8 mouse cellular contexts compared by ENCODE assay signal in the genomic region with DNA sequence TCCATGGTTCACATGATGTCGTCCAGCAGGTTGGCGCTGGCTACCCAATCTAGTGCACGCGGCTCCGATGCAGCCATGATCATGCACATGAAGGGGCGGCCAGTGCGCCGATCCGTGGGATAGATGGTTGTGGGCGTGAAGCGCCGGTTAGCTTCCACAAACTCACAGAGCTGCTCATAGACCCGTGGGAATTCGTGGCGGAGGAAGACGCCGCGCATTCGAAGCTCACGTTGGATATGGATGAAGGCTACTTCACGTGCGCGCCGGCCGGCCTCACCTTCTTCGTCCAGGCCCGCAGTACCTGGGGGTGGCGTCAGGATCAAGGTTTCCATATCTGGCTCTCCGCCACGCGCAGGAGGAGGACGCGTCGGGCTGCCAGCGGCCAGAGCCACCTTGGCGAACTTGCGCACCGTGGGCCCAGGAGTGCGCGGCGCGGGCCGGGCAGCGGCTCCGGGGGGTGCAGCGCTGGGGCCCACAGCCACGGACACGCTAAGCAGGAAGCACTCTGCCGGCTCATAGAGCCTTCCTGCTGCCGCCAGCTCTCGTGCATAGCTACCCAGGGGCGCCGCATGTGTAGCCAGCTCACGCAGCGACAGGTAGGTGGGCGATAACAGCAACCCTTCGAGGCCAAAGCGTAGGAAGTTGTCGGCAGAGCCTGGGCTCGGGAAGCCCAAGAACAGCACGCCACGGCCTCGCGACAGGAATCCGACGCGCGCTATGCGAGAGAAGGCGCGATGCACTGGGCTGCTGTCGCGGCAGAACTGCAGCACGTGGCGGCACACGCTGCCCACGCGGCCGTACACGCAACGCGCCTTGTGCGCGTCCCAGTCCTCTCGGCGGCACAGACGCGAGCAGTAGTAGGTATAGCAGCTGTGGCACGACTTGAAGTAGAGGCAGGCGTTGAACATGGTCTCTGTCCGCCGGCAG. TPM values are rescaled to one million over a fixed set of nuclear protein-coding genes. Genes with fewer than 3 reads are reported as not detected.
DNase-seq lines count a peak whose midpoint lies in the region; ATAC-seq and TF ChIP-seq lines count a peak whose summit lies in the region.

No protein-coding gene starts in this region.

- WGBS in spleen, adult 2 months: 30% methylated on average over 92 of the region's 92 CpGs
- WGBS in forebrain, postnatal 0 days: 19% methylated on average over 92 of the region's 92 CpGs
- 18% methylated on average over 92 of the region's 92 CpGs for WGBS in liver, embryonic 16.5 days (ENCODE audit: insufficient replicate concordance)

- no peaks in the 10 kb centered on the region for H3K36me3 ChIP-seq in spleen, adult 2 months (ENCODE audit: control insufficient read depth, insufficient read depth, low read length)
- peaks cover 24% of the 10 kb centered on the region; the same call in 1 of the 2 replicates for H3K36me3 ChIP-seq in forebrain, postnatal 0 days (ENCODE audit: insufficient read depth)
- no peaks in the 10 kb centered on the region for H3K36me3 ChIP-seq in liver, embryonic 16.5 days (ENCODE audit: control insufficient read depth, insufficient read depth)

- no peak for TF ChIP-seq POLR2A in spleen, adult 2 months (IDR thresholded peaks at IDR 0.05; ENCODE audit: low read depth, low read length)

- H3K4me3 ChIP-seq in spleen, adult 2 months (ENCODE audit: extremely low read depth, insufficient read depth, insufficient read length): peak overlapping the region; percentile 22; the same call in 1 of the 2 replicates
- H3K4me3 ChIP-seq in forebrain, postnatal 0 days (ENCODE audit: low read depth, low read length): peak overlapping the region; percentile 21; the same call in 1 of the 2 replicates
- peak overlapping the region; percentile 19; the same call in 1 of the 2 replicates for H3K4me3 ChIP-seq in liver, embryonic 16.5 days (ENCODE audit: low read depth, low read length)

- peaks cover 42% of the 10 kb centered on the region for H3K4me1 ChIP-seq in spleen, adult 2 months (ENCODE audit: control insufficient read depth, insufficient read depth, insufficient read length)
- H3K4me1 ChIP-seq in forebrain, postnatal 0 days (ENCODE audit: insufficient read depth): peaks cover 27% of the 10 kb centered on the region
- peaks cover 57% of the 10 kb centered on the region for H3K4me1 ChIP-seq in liver, embryonic 16.5 days (ENCODE audit: control insufficient read depth, low read depth, low read length)

- H3K27ac ChIP-seq in spleen, adult 2 months (ENCODE audit: insufficient read depth, low read length): no peak overlapping the region
- H3K27ac ChIP-seq in forebrain, postnatal 0 days (ENCODE audit: low read depth, low read length): no peak overlapping the region
- no peak overlapping the region for H3K27ac ChIP-seq in liver, embryonic 16.5 days (ENCODE audit: low read length)

- peaks cover 25% of the 10 kb centered on the region for H3K27me3 ChIP-seq in spleen, adult 2 months (ENCODE audit: control insufficient read depth, insufficient read depth, low read length)
- H3K27me3 ChIP-seq in forebrain, postnatal 0 days (ENCODE audit: insufficient read depth, low read length): peaks cover 40% of the 10 kb centered on the region
- H3K27me3 ChIP-seq in liver, embryonic 16.5 days (ENCODE audit: control insufficient read depth, insufficient read depth, low read depth, low read length): peaks cover 59% of the 10 kb centered on the region

- peak; percentile 91 for DNase-seq in heart, adult 11 months
- DNase-seq in heart, postnatal 4 days: no peak
- no peak for DNase-seq in spleen, adult 2 months (ENCODE audit: low read depth in 1 of 2, low spot score in 2 of 2)
- no peak for DNase-seq in spleen, adult 12 weeks (ENCODE audit: low spot score)
- DNase-seq in forebrain, postnatal 0 days: peak; percentile 57
- no peak for DNase-seq in urinary bladder, postnatal 4 days (ENCODE audit: low spot score in 2 of 2)
- DNase-seq in urinary bladder, adult 2 months (ENCODE audit: low spot score): no peak

- peak overlapping the region; percentile 14 for H3K4me2 ChIP-seq in forebrain, postnatal 0 days (ENCODE audit: low read depth)
- H3K4me2 ChIP-seq in liver, embryonic 16.5 days (ENCODE audit: low read depth, low read length): 0 out of 2 replicates have a peak overlapping the region, but pooled peaks have one; percentile 30

- H3K9ac ChIP-seq in forebrain, postnatal 0 days: 0 out of 2 replicates have a peak overlapping the region, but pooled peaks have one; percentile 0
- no peak overlapping the region for H3K9ac ChIP-seq in liver, embryonic 16.5 days (ENCODE audit: low read depth, low read length)

- TF ChIP-seq CTCF in spleen, adult 2 months (IDR thresholded peaks at IDR 0.05; ENCODE audit: extremely low read depth, insufficient read depth, insufficient read length, insufficient replicate concordance): no peak
- TF ChIP-seq CTCF in forebrain, postnatal 0 days (IDR thresholded peaks at IDR 0.05; ENCODE audit: low read depth): no peak

- no peaks in the 10 kb centered on the region for H3K9me3 ChIP-seq in forebrain, postnatal 0 days (ENCODE audit: low read length)
- H3K9me3 ChIP-seq in liver, embryonic 16.5 days (replicated peaks; ENCODE audit: control insufficient read depth, low read length): no peaks in the 10 kb centered on the region

- ATAC-seq in forebrain, postnatal 0 days: no peak
- no peak for ATAC-seq in liver, embryonic 16.5 days (ENCODE audit: low read depth)

RNA-seq across cellular contexts. Expression of gene Phpt1, which starts 2.2 kb away (rescaled TPM):
- 100 to 1,000 TPM; 100 to 101 TPM for total RNA-seq in heart, postnatal 4 days (2021)
- polyA plus RNA-seq in spleen, adult 2 months (2012; rRNA removed): 22.5 and 28.5 TPM in 2 replicates
- total RNA-seq in forebrain, postnatal 0 days (2014; rRNA removed): 33.7 and 43.2 TPM in 2 replicates
- 171 and 185 TPM in 2 replicates for polyA plus RNA-seq in forebrain, postnatal 0 days (2015; fragmentation: Nextera tagmentation; extraction: Ambion mirVana)
- 31.2 and 34.4 TPM in 2 replicates for polyA plus RNA-seq in liver, embryonic 16.5 days (2015; fragmentation: Nextera tagmentation; extraction: Ambion mirVana)
- 64.2 and 75.6 TPM in 2 replicates for polyA plus RNA-seq in urinary bladder, adult 2 months (2012; rRNA removed)

RNA-seq across cellular contexts. Expression of gene Mamdc4, which starts 2.6 kb away (rescaled TPM):
- total RNA-seq in heart, postnatal 4 days (2021): 1 to 10 TPM; 1.4 to 2.3 TPM
- polyA plus RNA-seq in spleen, adult 2 months (2012; rRNA removed): 2.2 and 4.0 TPM in 2 replicates
- 1.0 and 9.0 TPM in 2 replicates for total RNA-seq in forebrain, postnatal 0 days (2014; rRNA removed)
- polyA plus RNA-seq in forebrain, postnatal 0 days (2015; fragmentation: Nextera tagmentation; extraction: Ambion mirVana): 0.21 and 0.26 TPM in 2 replicates
- polyA plus RNA-seq in liver, embryonic 16.5 days (2015; fragmentation: Nextera tagmentation; extraction: Ambion mirVana): 2.9 and 7.2 TPM in 2 replicates
- polyA plus RNA-seq in urinary bladder, adult 2 months (2012; rRNA removed): 1.3 and 1.4 TPM in 2 replicates

RNA-seq across cellular contexts. Expression of gene Ajm1, which starts 4.3 kb away (rescaled TPM):
- total RNA-seq in heart, postnatal 4 days (2021): under 1 TPM; 0.14 to 0.41 TPM
- 6.3 and 7.6 TPM in 2 replicates for polyA plus RNA-seq in spleen, adult 2 months (2012; rRNA removed)
- 13.5 and 16.0 TPM in 2 replicates for total RNA-seq in forebrain, postnatal 0 days (2014; rRNA removed)
- 11.3 and 13.7 TPM in 2 replicates for polyA plus RNA-seq in forebrain, postnatal 0 days (2015; fragmentation: Nextera tagmentation; extraction: Ambion mirVana)
- polyA plus RNA-seq in liver, embryonic 16.5 days (2015; fragmentation: Nextera tagmentation; extraction: Ambion mirVana): 0.07 TPM in 1 of 2 replicates, not detected in the other
- polyA plus RNA-seq in urinary bladder, adult 2 months (2012; rRNA removed): 0.47 and 0.57 TPM in 2 replicates

RNA-seq across cellular contexts. Expression of gene Edf1, which starts 19.6 kb away (rescaled TPM):
- 100 to 1,000 TPM; 151 to 152 TPM for total RNA-seq in heart, postnatal 4 days (2021)
- 56.2 and 74.7 TPM in 2 replicates for polyA plus RNA-seq in spleen, adult 2 months (2012; rRNA removed)
- 151 and 174 TPM in 2 replicates for total RNA-seq in forebrain, postnatal 0 days (2014; rRNA removed)
- 368 and 392 TPM in 2 replicates for polyA plus RNA-seq in forebrain, postnatal 0 days (2015; fragmentation: Nextera tagmentation; extraction: Ambion mirVana)
- polyA plus RNA-seq in liver, embryonic 16.5 days (2015; fragmentation: Nextera tagmentation; extraction: Ambion mirVana): 190 and 194 TPM in 2 replicates
- polyA plus RNA-seq in urinary bladder, adult 2 months (2012; rRNA removed): 222 and 224 TPM in 2 replicates

RNA-seq across cellular contexts. Expression of gene Traf2, which starts 30.5 kb away (rescaled TPM):
- total RNA-seq in heart, postnatal 4 days (2021): 10 to 100 TPM; 13.2 to 15.8 TPM
- polyA plus RNA-seq in spleen, adult 2 months (2012; rRNA removed): 21.6 and 22.6 TPM in 2 replicates
- total RNA-seq in forebrain, postnatal 0 days (2014; rRNA removed): 8.0 and 9.6 TPM in 2 replicates
- 7.8 and 9.2 TPM in 2 replicates for polyA plus RNA-seq in forebrain, postnatal 0 days (2015; fragmentation: Nextera tagmentation; extraction: Ambion mirVana)
- polyA plus RNA-seq in liver, embryonic 16.5 days (2015; fragmentation: Nextera tagmentation; extraction: Ambion mirVana): 13.0 and 13.3 TPM in 2 replicates
- 15.5 and 15.7 TPM in 2 replicates for polyA plus RNA-seq in urinary bladder, adult 2 months (2012; rRNA removed)

Comparison
In these comparisons a context has a peak if more than half of its experiments do, and no peak if none do; other contexts are left out.
1. DNase-seq: peak in heart, adult 11 months (single experiment) and forebrain, postnatal 0 days (single experiment); none in heart, postnatal 4 days (single experiment), spleen, adult 2 months (0 of 2), spleen, adult 12 weeks (single experiment), urinary bladder, postnatal 4 days (0 of 2) and urinary bladder, adult 2 months (single experiment).
2. Peak in every context shown above with its lines, with median percentiles within 50 percentile points of each other: H3K4me3 ChIP-seq.